Mouse (Mus musculus): ENCODE measurements around the gene Cmss1.

GRCm38 (mm10) chr16:57513562-57513961, 93.1 kb downstream of the Cmss1 start:
- TF ChIP-seq POLR2A (IDR thresholded peaks at IDR 0.05; ENCODE audit: extremely low read depth, insufficient read depth, low read length): no peak
- TF ChIP-seq CTCF (IDR thresholded peaks at IDR 0.05; ENCODE audit: low read depth, low read length): no peak
